ENCODE assay signal across 9 mouse cellular contexts in the genomic region with DNA sequence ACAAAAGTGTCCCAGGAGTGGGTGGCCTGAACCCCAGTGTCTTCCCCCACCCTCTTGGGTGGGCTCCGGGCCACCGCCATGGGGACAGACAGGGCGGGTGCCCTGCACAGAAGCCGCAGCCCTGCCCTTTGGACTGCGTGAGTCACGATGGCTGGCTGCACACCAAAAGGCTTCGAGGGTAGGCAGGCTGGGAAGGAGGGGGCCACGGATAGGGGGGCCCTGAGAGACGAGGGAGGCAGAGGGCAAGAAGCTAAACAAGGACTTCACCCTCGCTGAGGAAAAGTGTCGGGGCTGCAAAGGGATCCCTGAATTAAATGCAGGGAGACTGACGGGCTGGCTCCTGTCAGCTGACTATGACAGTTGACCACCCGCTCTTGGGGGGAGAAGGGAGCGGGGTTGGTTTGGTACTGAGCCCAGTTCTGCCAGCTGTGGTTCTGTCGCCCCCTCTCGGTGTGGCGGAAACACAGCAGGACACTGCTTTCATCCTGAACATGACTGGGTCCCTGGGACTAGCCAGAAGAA. TPM values are rescaled to one million over a fixed set of nuclear protein-coding genes. Genes with fewer than 3 reads are reported as not detected.
DNase-seq lines count a peak whose midpoint lies in the region; ATAC-seq and TF ChIP-seq lines count a peak whose summit lies in the region.
"Had no signal": no experiment of that assay in that cellular context is flagged by ENCODE, and none has a peak within 500 bp of the region (broad histone marks: within the 10 kb centered on the region; RNA-seq: fewer than 3 reads in every experiment).

No protein-coding gene starts in this region.

- DNase-seq in layer of hippocampus, adult 2 months (ENCODE audit: low spot score in 2 of 2) = no peak
- DNase-seq in layer of hippocampus, postnatal 25 days (ENCODE audit: extremely low spot score in 1 of 2, low spot score in 1 of 2) = no peak
- peak; percentile 65 to 77 for DNase-seq in heart, postnatal 36 days
- no peak for DNase-seq in limb, embryonic 10.5 days (ENCODE audit: low spot score)
- DNase-seq in stomach, postnatal 0 days (ENCODE audit: low spot score) = peak; percentile 87
- DNase-seq in layer of hippocampus, postnatal 14 days (ENCODE audit: low spot score in 2 of 2) = no peak
- DNase-seq in B cell, adult 2 months = no peak

- peak; percentile 68 for TF ChIP-seq CTCF in layer of hippocampus, adult 2 months (conservative IDR thresholded peaks at IDR 0.05)
- 0 out of 2 replicates have a peak, but pooled peaks have one; percentile 4 for TF ChIP-seq CTCF in cortical plate, adult 2 months (IDR thresholded peaks at IDR 0.05; ENCODE audit: extremely low read depth, insufficient read depth, low read length)
- peak; percentile 72 for TF ChIP-seq CTCF in stomach, postnatal 0 days (IDR thresholded peaks at IDR 0.05; ENCODE audit: low read depth)

- peak overlapping the region; percentile 15; the same call in 1 of the 2 replicates for H3K4me3 ChIP-seq in layer of hippocampus, adult 2 months
- H3K4me3 ChIP-seq in cortical plate, adult 2 months (ENCODE audit: insufficient read depth, low read length) = no peak overlapping the region
- H3K4me3 ChIP-seq in limb, embryonic 10.5 days = no peak overlapping the region
- peak overlapping the region; percentile 25 for H3K4me3 ChIP-seq in stomach, postnatal 0 days (ENCODE audit: low read depth, low read length)

- H3K4me1 ChIP-seq in cortical plate, adult 2 months (ENCODE audit: control insufficient read depth, insufficient read depth, low read length) = no peaks in the 10 kb centered on the region
- peaks cover 15% of the 10 kb centered on the region for H3K4me1 ChIP-seq in limb, embryonic 10.5 days
- peaks cover 14% of the 10 kb centered on the region for H3K4me1 ChIP-seq in stomach, postnatal 0 days (replicated peaks; ENCODE audit: control insufficient read depth, insufficient read depth)

- 62% methylated on average over 17 of the region's 17 CpGs for WGBS in limb, embryonic 10.5 days
- WGBS in stomach, postnatal 0 days = 10% methylated on average over 17 of the region's 17 CpGs

- 0 out of 2 replicates have a peak overlapping the region, but pooled peaks have one; percentile 43 for H3K9ac ChIP-seq in stomach, postnatal 0 days (ENCODE audit: low read length)

- peak overlapping the region; percentile 25; the same call in 1 of the 2 replicates for H3K27ac ChIP-seq in layer of hippocampus, adult 2 months
- no peak overlapping the region for H3K27ac ChIP-seq in cortical plate, adult 2 months (ENCODE audit: insufficient read depth, low read length)
- 0 out of 2 replicates have a peak overlapping the region, but pooled peaks have one; percentile 4 for H3K27ac ChIP-seq in limb, embryonic 10.5 days
- H3K27ac ChIP-seq in stomach, postnatal 0 days (replicated peaks) = peak overlapping the region; percentile 74

- H3K36me3 ChIP-seq in limb, embryonic 10.5 days = no peaks in the 10 kb centered on the region
- H3K36me3 ChIP-seq in stomach, postnatal 0 days (ENCODE audit: control insufficient read depth, insufficient read depth, low read length) = no peaks in the 10 kb centered on the region

- TF ChIP-seq EP300 in stomach, postnatal 0 days (optimal IDR thresholded peaks at IDR 0.05) = no peak

- TF ChIP-seq POLR2A in cortical plate, adult 2 months (IDR thresholded peaks at IDR 0.05; ENCODE audit: extremely low read depth, insufficient read depth, low read length) = no peak

- intact Hi-C loops in heart, postnatal 36 days (cut with DNase I) = no loop called here

- ATAC-seq in stomach, postnatal 0 days (ENCODE audit: low FRiP score, low TSS enrichment) = peak; percentile 84

- peaks cover 14% of the 10 kb centered on the region; the same call in 1 of the 2 replicates for H3K27me3 ChIP-seq in limb, embryonic 10.5 days (ENCODE audit: low read depth, poor library complexity, severe bottlenecking)
- no peaks in the 10 kb centered on the region for H3K27me3 ChIP-seq in stomach, postnatal 0 days (ENCODE audit: control insufficient read depth, insufficient read depth, low read length)

- no peaks in the 10 kb centered on the region for H3K9me3 ChIP-seq in limb, embryonic 10.5 days (replicated peaks)
- no peaks in the 10 kb centered on the region for H3K9me3 ChIP-seq in stomach, postnatal 0 days (ENCODE audit: control insufficient read depth, low read length)

- H3K4me2 ChIP-seq in stomach, postnatal 0 days (replicated peaks; ENCODE audit: low read depth) = peak overlapping the region; percentile 42

RNA-seq across cellular contexts. Expression of a gene that starts 5.2 kb away (rescaled TPM):
- 1 to 10 TPM in 1 of 2 experiments, under 1 TPM in 1; 0.88 to 1.6 TPM for total RNA-seq in layer of hippocampus, adult 2 months (2021)
- 1 to 10 TPM in 1 of 2 experiments, under 1 TPM in 1; 0.49 to 1.0 TPM for total RNA-seq in layer of hippocampus, postnatal 25 days (2021)
- polyA plus RNA-seq in cortical plate, adult 2 months (2012; rRNA removed) = 0.58 and 0.89 TPM in 2 replicates
- total RNA-seq in heart, postnatal 36 days (2021) = under 1 TPM; 0.61 to 0.70 TPM
- polyA plus RNA-seq in limb, embryonic 10.5 days (2016; fragmentation: Nextera tagmentation; extraction: Ambion mirVana) = 0.06 and 0.51 TPM in 2 replicates
- 8.8 and 9.8 TPM in 2 replicates for polyA plus RNA-seq in stomach, postnatal 0 days (2015; fragmentation: Nextera tagmentation; extraction: Ambion mirVana)
- 1 to 10 TPM in 1 of 2 experiments, under 1 TPM in 1; 0.94 to 1.5 TPM for total RNA-seq in layer of hippocampus, postnatal 14 days (2021)
- total RNA-seq: MEL had no signal

RNA-seq across cellular contexts. Expression of a gene that starts 43.2 kb away (rescaled TPM):
- not detected for total RNA-seq in layer of hippocampus, adult 2 months (2021)
- not detected for total RNA-seq in layer of hippocampus, postnatal 25 days (2021)
- not detected in 2 replicates for polyA plus RNA-seq in cortical plate, adult 2 months (2012; rRNA removed)
- not detected for total RNA-seq in heart, postnatal 36 days (2021)
- not detected in 2 replicates for polyA plus RNA-seq in limb, embryonic 10.5 days (2016; fragmentation: Nextera tagmentation; extraction: Ambion mirVana)
- not detected in 2 replicates for polyA plus RNA-seq in stomach, postnatal 0 days (2015; fragmentation: Nextera tagmentation; extraction: Ambion mirVana)
- total RNA-seq in layer of hippocampus, postnatal 14 days (2021) = not detected
- total RNA-seq: MEL had no signal

RNA-seq across cellular contexts. Expression of a gene that starts 59.8 kb away (rescaled TPM):
- total RNA-seq in layer of hippocampus, adult 2 months (2021) = not detected
- total RNA-seq in layer of hippocampus, postnatal 25 days (2021) = not detected
- 0.06 and 0.11 TPM in 2 replicates for polyA plus RNA-seq in cortical plate, adult 2 months (2012; rRNA removed)
- 1 to 10 TPM; 2.0 to 2.1 TPM for total RNA-seq in heart, postnatal 36 days (2021)
- polyA plus RNA-seq in limb, embryonic 10.5 days (2016; fragmentation: Nextera tagmentation; extraction: Ambion mirVana) = 0.34 and 0.69 TPM in 2 replicates
- polyA plus RNA-seq in stomach, postnatal 0 days (2015; fragmentation: Nextera tagmentation; extraction: Ambion mirVana) = 4.6 and 5.7 TPM in 2 replicates
- not detected for total RNA-seq in layer of hippocampus, postnatal 14 days (2021)
- total RNA-seq: MEL had no signal

Comparison
In these comparisons a context has a peak if more than half of its experiments do, and no peak if none do; other contexts are left out.
1. DNase-seq: peak in heart, postnatal 36 days (2 of 2) and stomach, postnatal 0 days (single experiment); none in layer of hippocampus, adult 2 months (0 of 2), layer of hippocampus, postnatal 25 days (0 of 2), limb, embryonic 10.5 days (single experiment), layer of hippocampus, postnatal 14 days (0 of 2) and B cell, adult 2 months (0 of 2).
2. H3K4me3 ChIP-seq: peak in layer of hippocampus, adult 2 months (single experiment) and stomach, postnatal 0 days (single experiment); none in cortical plate, adult 2 months (single experiment) and limb, embryonic 10.5 days (single experiment).
3. CTCF ChIP-seq: peak in every context shown above with its lines; median percentile 72 in stomach, postnatal 0 days; 68 in layer of hippocampus, adult 2 months; 4 in cortical plate, adult 2 months.